Mouse (Mus musculus) testis, postnatal 10 days (tissue): Measurements from ENCODE around the gene Slc2a1.

ENCODE experiments used
- DNase-seq: peaks from one replicate; pipeline ENCODE4 v3.0.0; 2021; ENCODE audit warnings: low spot score

Gene Slc2a1

GRCm38 (mm10) chr4:119180133-119180707 is 71.7 kb downstream of the Slc2a1 start:
- no peak for DNase-seq

GRCm38 (mm10) chr4:119181456-119181855 is 72.9 kb downstream of the Slc2a1 start:
- no peak for DNase-seq

- DNase-seq, result no peak
Observed at GRCm38 (mm10) chr4:119183525-119183924, 75.0 kb downstream of the Slc2a1 start.

- DNase-seq, result no peak
Observed at GRCm38 (mm10) chr4:119185771-119186170, 77.3 kb downstream of the Slc2a1 start.
